Mouse (Mus musculus): ENCODE data around the gene Rps27rt. TPM values are rescaled to one million over a fixed set of nuclear protein-coding genes. Genes with fewer than 3 reads are reported as not detected.
"Not testable (repeated sequence)": the region's sequence is repeated elsewhere in the genome, so short reads cannot be mapped to it uniquely, and the experiment has no call there.

Rps27rt gene
- 275 and 335 TPM in 2 replicates for polyA plus RNA-seq (2016; fragmentation: Nextera tagmentation; extraction: Ambion mirVana)

DNA sequence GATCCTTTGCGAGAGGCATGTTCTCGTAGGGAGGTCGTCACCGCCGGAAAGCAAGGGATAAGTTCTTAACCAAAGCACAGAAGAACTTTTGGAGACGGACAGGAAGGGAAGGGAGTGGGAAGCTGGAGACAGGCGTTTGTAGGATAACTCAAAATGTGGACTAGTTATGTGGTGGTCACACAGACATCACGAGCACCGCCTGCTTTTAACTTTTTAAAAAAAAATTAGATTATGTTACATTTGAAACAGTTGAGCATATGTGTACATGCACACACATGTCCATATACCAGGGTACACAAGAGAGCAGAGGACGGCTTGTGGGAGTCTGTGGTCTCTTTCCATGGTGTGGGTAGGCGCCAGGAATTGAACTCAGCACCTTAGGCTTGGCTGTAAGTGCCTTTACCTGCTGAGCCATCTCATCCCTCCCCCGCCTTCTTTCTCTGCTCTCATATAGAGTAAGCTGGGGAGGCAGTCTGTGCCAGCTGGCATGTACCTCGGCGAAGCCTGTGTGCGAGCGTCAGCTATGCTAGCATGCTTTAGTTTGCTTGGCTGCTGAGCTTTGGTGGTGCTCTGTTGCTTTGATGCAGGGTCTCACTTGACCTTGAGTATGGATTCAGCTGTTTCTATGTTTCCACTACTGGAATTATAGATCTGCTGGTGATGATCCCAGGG is at the start of gene Rps27rt:
Rps27rt (minus strand) TSS at position 51 of the 672 bp plus-strand sequence.
- H3K4me3 ChIP-seq, result no peak within 1 kb of the TSS
- 82% methylated on average over 16 of the region's 16 CpGs for WGBS (ENCODE audit: insufficient replicate concordance)
- peaks cover 33% of the 10 kb centered on the region for H3K27me3 ChIP-seq (replicated peaks)

DNA sequence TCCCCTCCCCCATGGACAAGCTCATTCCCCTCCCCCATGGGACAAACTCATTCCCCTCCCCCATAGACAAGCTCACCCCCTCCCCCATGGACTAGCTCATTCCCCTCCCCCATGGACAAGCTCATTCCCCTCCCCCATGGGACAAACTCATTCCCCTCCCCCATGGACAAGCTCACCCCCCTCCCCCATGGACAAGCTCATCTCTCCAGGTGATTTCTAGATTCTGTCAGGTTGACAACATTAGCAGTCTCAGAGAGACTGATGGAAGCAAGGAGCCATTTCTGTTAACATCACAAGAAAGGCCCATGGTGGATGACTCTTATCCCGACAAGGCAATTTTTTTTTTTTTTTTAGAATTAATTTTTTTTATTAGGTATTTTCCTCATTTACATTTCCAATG is 48.5 kb upstream of the Rps27rt start:
- not testable (repeated sequence) for H3K27me3 ChIP-seq (replicated peaks); H3K9ac ChIP-seq; H3K4me2 ChIP-seq; H3K9me3 ChIP-seq (replicated peaks); H3K4me1 ChIP-seq; H3K4me3 ChIP-seq; H3K36me3 ChIP-seq; ATAC-seq; H3K27ac ChIP-seq
- 65% methylated on average over 1 of the region's 1 CpGs for WGBS (ENCODE audit: insufficient replicate concordance)

More for the DNA sequence above, at the start of gene Rps27rt:
- Histone ChIP-seq H3K9me3 (replicated peaks) (no peaks in the 10 kb centered on the region), H3K9ac (no peak within 1 kb of the TSS), H3K4me1 (peaks cover 8% of the 10 kb centered on the region), H3K27ac (no peak within 1 kb of the TSS), H3K4me2 (no peak within 1 kb of the TSS), H3K36me3 (no peaks in the 10 kb centered on the region)
- no peak for ATAC-seq

DNA sequence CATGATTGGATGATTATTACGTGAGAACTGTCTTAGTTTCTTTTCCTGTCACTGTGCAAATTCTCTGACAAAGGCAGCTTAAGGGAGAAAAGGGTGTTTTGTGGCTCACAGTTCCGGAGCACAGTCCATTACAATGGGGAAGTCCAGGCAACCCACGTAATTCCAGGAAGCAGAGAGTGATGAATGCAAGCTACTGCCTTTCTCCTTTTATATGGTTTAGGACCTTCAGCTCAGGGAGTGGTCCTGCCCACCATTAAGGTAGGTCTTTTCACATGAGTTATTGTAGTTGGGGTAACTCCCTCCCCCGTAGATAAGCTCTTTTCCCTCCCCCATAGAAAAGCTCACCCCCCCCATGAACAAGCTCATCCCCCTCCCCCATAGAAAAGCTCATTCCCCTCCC is 48.0 kb upstream of the Rps27rt start:
- 48% methylated on average over 4 of the region's 4 CpGs for WGBS (ENCODE audit: insufficient replicate concordance)
- H3K4me1 ChIP-seq, result no peaks in the 10 kb centered on the region
- H3K36me3 ChIP-seq, result no peaks in the 10 kb centered on the region
- H3K27ac ChIP-seq, result no peak overlapping the region
- no peak for ATAC-seq
- H3K4me3 ChIP-seq, result no peak overlapping the region
- no peak overlapping the region for H3K9ac ChIP-seq
- no peaks in the 10 kb centered on the region for H3K27me3 ChIP-seq (replicated peaks)
- H3K9me3 ChIP-seq (replicated peaks), result no peaks in the 10 kb centered on the region
- no peak overlapping the region for H3K4me2 ChIP-seq

DNA sequence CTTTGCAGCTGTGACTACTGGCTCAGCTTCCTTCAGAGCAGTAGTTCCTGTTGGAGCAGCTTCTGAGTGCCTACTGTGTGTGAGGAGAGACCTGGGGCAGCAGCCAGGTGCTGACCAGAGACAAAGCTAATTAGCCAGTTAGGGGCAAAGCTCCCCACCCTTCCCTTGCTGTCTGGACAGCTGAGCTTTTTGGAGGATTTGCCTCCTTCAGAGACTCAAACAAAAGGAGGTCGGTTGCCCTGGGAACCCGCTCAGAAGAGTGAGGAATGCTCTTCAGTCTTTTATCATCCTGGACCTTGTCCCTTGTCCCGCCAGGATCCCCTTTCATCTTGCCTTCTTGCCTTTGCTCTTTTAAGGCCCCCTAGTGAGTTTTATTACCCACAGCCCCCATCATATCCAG is 46.8 kb upstream of the Rps27rt start:
- H3K4me3 ChIP-seq, result no peak overlapping the region
- no peak overlapping the region for H3K4me2 ChIP-seq
- 28% methylated on average over 3 of the region's 3 CpGs for whole genome bisulfite sequencing (ENCODE audit: insufficient replicate concordance)
- no peak overlapping the region for H3K27ac ChIP-seq
- H3K9me3 ChIP-seq (replicated peaks), result no peaks in the 10 kb centered on the region
- H3K9ac ChIP-seq, result no peak overlapping the region
- no peaks in the 10 kb centered on the region for H3K36me3 ChIP-seq
- no peak for ATAC-seq
- no peaks in the 10 kb centered on the region for H3K27me3 ChIP-seq (replicated peaks)
- no peaks in the 10 kb centered on the region for H3K4me1 ChIP-seq

DNA sequence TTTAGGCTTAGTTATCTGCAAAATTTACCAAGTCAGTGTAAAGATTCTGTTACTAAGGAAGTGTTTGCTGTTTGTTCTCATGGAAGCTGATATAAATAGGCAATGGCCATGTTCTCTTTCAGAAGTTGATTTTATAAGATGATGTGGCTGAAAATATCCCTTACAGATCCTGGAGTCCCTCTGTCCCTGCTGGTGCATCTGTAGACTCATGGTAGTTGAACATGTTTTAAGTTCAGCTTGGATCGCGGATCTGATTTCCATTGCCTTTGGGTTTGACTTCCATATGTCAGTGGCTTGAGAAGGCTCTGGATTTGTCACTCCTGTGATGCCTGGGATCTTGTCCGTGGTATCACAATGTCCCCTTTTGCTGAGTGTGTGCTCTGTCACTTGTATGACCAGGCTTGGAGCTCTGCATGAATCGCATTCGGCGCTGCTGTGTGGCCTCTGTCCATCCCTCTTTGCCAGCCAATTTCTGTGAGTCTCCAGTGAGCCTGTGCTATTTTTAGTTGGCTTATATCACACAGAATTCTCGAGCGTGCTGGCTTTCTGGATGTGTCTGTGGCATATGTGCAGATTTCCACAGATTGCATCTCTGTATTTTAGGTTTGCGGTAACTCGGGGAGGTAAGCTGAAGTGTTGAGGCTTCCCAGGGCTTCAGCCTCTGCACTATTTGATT is 41.3 kb upstream of the Rps27rt start:
- no peaks in the 10 kb centered on the region for H3K9me3 ChIP-seq (replicated peaks)
- no peaks in the 10 kb centered on the region for H3K27me3 ChIP-seq (replicated peaks)
- no peaks in the 10 kb centered on the region for H3K4me1 ChIP-seq
- WGBS (ENCODE audit: insufficient replicate concordance), result 75% methylated on average over 10 of the region's 10 CpGs
- ATAC-seq, result no peak
- H3K9ac ChIP-seq, result no peak overlapping the region
- no peak overlapping the region for H3K4me2 ChIP-seq
- no peak overlapping the region for H3K27ac ChIP-seq
- H3K36me3 ChIP-seq, result no peaks in the 10 kb centered on the region
- no peak overlapping the region for H3K4me3 ChIP-seq

DNA sequence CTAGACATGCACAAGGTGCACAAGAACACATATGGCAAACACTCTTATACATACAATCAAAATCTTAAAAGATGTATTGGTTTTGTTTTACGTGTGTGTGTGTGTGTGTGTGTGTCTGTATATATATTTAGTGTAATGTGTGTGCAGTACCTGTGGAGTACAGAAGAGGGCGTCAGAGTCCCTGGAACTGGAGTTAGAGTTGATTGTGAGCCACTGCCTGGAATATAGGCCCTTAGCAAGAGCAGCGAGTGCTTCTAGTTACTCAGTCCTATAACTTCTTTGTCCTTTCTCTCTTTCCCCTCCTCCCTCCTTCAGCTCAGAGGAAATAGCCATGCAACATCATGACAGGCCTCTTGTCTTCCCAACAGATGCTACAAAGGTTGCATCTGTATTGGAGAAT is 40.6 kb upstream of the Rps27rt start:
- Histone ChIP-seq H3K27me3 (replicated peaks) (no peaks in the 10 kb centered on the region), H3K9ac (no peak overlapping the region), H3K9me3 (replicated peaks) (no peaks in the 10 kb centered on the region), H3K4me1 (no peaks in the 10 kb centered on the region), H3K4me3 (no peak overlapping the region), H3K36me3 (no peaks in the 10 kb centered on the region), H3K4me2 (no peak overlapping the region), H3K27ac (no peak overlapping the region)
- no peak for ATAC-seq
- whole genome bisulfite sequencing (ENCODE audit: insufficient replicate concordance), result 57% methylated on average over 3 of the region's 3 CpGs

DNA sequence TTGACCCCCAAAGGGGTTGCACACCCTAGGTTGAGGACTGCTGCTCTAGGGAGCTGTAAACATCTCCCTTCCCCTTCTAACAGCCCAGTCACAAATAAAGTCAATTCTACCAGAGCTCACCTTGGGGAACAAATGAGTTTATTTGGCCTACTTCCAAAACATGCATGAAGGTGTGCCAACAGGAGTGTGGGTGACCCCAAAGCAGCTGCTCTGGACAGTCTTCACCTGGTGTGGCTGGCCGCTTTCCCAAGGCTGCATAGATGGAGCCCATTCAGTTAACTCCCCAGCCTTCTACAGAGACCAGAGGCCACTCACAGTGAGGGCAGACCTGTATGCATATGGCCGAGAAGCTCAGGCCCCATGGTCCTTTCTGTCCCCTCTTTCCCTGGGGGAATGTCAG is 38.9 kb upstream of the Rps27rt start:
- no peak for ATAC-seq
- Histone ChIP-seq H3K4me2 (no peak overlapping the region), H3K4me1 (no peaks in the 10 kb centered on the region), H3K9ac (no peak overlapping the region), H3K27me3 (replicated peaks) (no peaks in the 10 kb centered on the region), H3K9me3 (replicated peaks) (no peaks in the 10 kb centered on the region), H3K36me3 (no peaks in the 10 kb centered on the region), H3K27ac (no peak overlapping the region), H3K4me3 (no peak overlapping the region)
- 66% methylated on average over 2 of the region's 2 CpGs for WGBS (ENCODE audit: insufficient replicate concordance)

DNA sequence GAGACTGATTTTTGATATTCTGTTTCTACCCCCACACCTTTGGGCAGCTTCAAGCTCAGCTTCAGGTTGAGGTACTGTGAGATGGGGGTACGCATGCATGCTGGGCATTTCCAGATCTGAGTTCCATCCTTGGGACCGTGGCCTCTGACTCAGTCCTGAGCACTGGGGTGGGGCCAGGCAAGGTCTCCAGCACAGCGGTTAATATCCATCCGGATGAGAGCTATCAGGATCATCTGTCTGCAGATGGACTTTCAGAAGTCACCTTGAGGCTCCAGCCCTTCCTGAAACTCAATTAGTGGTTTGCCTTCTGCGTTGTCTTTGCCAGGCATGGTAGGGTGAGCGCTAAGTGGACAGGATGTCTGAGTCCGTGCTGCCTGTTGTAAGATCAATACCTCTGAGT is 37.6 kb upstream of the Rps27rt start:
- Histone ChIP-seq H3K36me3 (no peaks in the 10 kb centered on the region), H3K27me3 (replicated peaks) (no peaks in the 10 kb centered on the region), H3K4me1 (no peaks in the 10 kb centered on the region), H3K9ac (no peak overlapping the region), H3K4me2 (no peak overlapping the region), H3K9me3 (replicated peaks) (no peaks in the 10 kb centered on the region), H3K27ac (no peak overlapping the region), H3K4me3 (no peak overlapping the region)
- no peak for ATAC-seq
- whole genome bisulfite sequencing (ENCODE audit: insufficient replicate concordance), result 75% methylated on average over 7 of the region's 7 CpGs

DNA sequence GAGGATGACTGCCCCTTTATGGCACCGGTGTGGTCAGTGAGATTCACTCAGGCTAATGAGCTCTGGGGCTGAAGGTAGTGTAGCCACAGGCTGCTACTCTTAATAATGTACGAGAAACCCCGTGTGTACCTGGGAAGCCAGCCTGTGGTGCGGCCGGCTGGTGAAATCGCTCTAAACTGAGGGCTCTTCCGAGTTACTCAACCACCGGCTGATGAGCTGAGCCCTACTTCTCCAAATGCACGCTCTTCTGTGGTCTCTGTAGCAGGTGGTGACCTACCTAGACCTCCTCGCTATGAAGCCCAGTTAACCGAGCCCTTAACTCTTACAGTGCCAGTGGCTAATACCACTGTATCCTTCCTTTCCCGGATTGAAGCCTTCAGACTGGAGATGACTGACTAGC is 29.8 kb upstream of the Rps27rt start:
- Histone ChIP-seq H3K9ac (no peak overlapping the region), H3K4me2 (no peak overlapping the region), H3K9me3 (replicated peaks) (peaks cover 9% of the 10 kb centered on the region), H3K36me3 (no peaks in the 10 kb centered on the region), H3K4me1 (no peaks in the 10 kb centered on the region), H3K27ac (no peak overlapping the region), H3K27me3 (replicated peaks) (no peaks in the 10 kb centered on the region), H3K4me3 (no peak overlapping the region)
- no peak for ATAC-seq
- 35% methylated on average over 12 of the region's 12 CpGs for WGBS (ENCODE audit: insufficient replicate concordance)

DNA sequence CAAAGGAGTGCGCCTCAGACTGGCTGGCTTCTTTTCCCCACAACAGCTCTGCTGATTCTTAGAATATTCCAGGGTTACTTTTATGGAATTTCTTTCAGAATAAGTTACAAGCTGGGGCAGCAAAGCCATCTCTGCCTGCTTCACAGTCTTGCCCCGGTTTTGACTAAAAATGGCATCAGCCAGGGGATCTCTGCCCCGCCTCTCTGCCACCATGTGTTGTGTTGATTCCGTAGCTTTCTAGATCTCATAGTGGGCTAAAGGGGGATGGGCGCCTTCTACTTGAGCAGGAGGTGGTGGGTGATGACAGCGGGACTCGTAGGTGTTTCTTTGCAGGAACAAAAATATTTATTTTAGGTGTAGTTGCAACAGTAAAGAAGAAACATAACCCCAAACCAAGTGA is 25.7 kb upstream of the Rps27rt start:
- Histone ChIP-seq H3K9ac (no peak overlapping the region), H3K9me3 (replicated peaks) (peaks cover 9% of the 10 kb centered on the region), H3K4me1 (no peaks in the 10 kb centered on the region), H3K27ac (no peak overlapping the region), H3K4me3 (no peak overlapping the region), H3K4me2 (no peak overlapping the region), H3K36me3 (no peaks in the 10 kb centered on the region), H3K27me3 (replicated peaks) (no peaks in the 10 kb centered on the region)
- ATAC-seq, result no peak
- WGBS (ENCODE audit: insufficient replicate concordance), result 68% methylated on average over 7 of the region's 7 CpGs

DNA sequence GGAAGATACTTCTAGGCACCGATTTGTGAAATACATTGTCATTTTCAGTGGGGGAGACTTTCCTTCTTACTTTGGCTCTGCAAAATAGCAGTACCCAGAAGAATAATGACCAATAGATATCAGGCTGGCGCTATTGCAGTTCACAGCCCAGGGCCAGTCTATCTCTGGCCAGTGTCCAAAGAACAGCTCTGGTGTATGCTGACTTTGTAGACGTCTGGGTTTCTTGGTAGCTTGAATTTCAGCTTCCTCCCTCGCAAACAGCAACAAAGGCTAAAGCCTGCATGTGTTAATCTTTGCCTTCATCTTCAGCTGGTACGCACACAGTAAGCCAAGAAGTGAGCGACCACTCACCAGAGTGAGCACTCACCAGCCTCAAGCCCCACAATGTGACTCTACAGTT is 25.2 kb upstream of the Rps27rt start:
- no peak overlapping the region for H3K4me3 ChIP-seq
- no peak for ATAC-seq
- 71% methylated on average over 6 of the region's 6 CpGs for WGBS (ENCODE audit: insufficient replicate concordance)
- no peak overlapping the region for H3K27ac ChIP-seq
- H3K27me3 ChIP-seq (replicated peaks), result no peaks in the 10 kb centered on the region
- H3K4me2 ChIP-seq, result no peak overlapping the region
- no peaks in the 10 kb centered on the region for H3K4me1 ChIP-seq
- H3K36me3 ChIP-seq, result no peaks in the 10 kb centered on the region
- H3K9me3 ChIP-seq (replicated peaks), result peaks cover 9% of the 10 kb centered on the region
- no peak overlapping the region for H3K9ac ChIP-seq

DNA sequence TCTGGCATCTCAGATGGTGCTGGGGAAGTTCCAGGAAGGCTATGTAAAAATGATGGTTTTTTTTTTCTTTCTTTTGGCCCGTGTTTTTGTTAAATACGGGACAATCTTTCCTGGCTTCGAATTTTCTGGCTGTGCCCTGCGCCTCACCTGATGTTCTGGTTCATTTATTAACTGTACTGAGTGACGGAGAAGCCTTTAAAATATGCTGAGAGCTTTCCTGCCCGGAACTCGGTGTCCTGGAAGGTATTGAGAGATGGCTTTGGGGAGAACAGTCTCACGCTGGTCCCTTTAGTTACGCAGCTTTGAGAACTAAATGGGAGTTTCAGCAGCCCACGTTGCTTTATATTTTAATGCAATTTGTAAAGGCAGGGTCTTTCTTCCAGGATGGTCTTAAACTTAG is 22.9 kb upstream of the Rps27rt start:
- ATAC-seq, result no peak
- Histone ChIP-seq H3K36me3 (no peaks in the 10 kb centered on the region), H3K9me3 (replicated peaks) (peaks cover 9% of the 10 kb centered on the region), H3K9ac (no peak overlapping the region), H3K4me2 (no peak overlapping the region), H3K27me3 (replicated peaks) (no peaks in the 10 kb centered on the region), H3K27ac (no peak overlapping the region), H3K4me3 (no peak overlapping the region), H3K4me1 (no peaks in the 10 kb centered on the region)
- WGBS (ENCODE audit: insufficient replicate concordance), result 68% methylated on average over 10 of the region's 10 CpGs

DNA sequence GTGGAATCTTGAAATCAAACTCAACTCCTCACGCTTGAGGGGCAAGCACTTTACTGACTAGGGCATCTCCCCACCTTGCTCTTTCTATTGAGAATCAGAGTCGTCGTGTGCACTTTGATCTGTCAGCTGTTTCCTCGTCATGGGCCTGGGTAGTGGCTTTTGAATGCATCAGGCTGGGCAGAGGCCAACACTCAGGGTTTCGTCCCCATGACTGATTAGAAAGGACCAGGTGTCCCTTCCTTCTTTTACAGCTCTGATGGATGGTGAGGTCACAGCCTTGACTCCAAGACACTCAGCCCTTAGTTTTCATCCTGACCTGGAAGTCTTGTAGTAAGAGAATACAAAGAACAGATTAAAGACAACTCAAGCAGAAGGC is 17.2 kb upstream of the Rps27rt start:
- WGBS (ENCODE audit: insufficient replicate concordance), result 59% methylated on average over 5 of the region's 5 CpGs
- H3K4me1 ChIP-seq, result no peaks in the 10 kb centered on the region
- H3K4me3 ChIP-seq, result no peak overlapping the region
- no peaks in the 10 kb centered on the region for H3K27me3 ChIP-seq (replicated peaks)
- no peaks in the 10 kb centered on the region for H3K36me3 ChIP-seq
- H3K27ac ChIP-seq, result no peak overlapping the region
- H3K4me2 ChIP-seq, result no peak overlapping the region
- no peak overlapping the region for H3K9ac ChIP-seq
- peaks cover 3% of the 10 kb centered on the region; the same call in 1 of the 2 replicates for H3K9me3 ChIP-seq (replicated peaks)
- no peak for ATAC-seq

Data from liver, embryonic 12.5 days (tissue).